ENCODE assay signal across 18 mouse cellular contexts in genomic region chr19:47531309-47531708, GRCm38 (mm10). TPM values are rescaled to one million over a fixed set of nuclear protein-coding genes. Genes with fewer than 3 reads are reported as not detected.
A peak's percentile ranks its signal among the peaks of the same experiment; 100 is the strongest.
DNase-seq lines count a peak whose midpoint lies in the region; ATAC-seq and TF ChIP-seq lines count a peak whose summit lies in the region.
"Had no signal": no experiment of that assay in that cellular context is flagged by ENCODE, and none has a peak within 500 bp of the region (broad histone marks: within the 10 kb centered on the region; RNA-seq: fewer than 3 reads in every experiment).

No protein-coding gene starts in this region.

- no peak overlapping the region for H3K9ac ChIP-seq in liver, embryonic 12.5 days
- H3K9ac ChIP-seq: heart, embryonic 15.5 days; midbrain, embryonic 12.5 days; neural tube, embryonic 15.5 days had no signal

- no peak for TF ChIP-seq CTCF in lung, adult 2 months (IDR thresholded peaks at IDR 0.05; ENCODE audit: insufficient read depth, low read length)

- WGBS in lung, adult 2 months = 74% methylated on average over 5 of the region's 5 CpGs
- WGBS in liver, embryonic 12.5 days (ENCODE audit: insufficient replicate concordance) = 30% methylated on average over 5 of the region's 5 CpGs

- no peaks in the 10 kb centered on the region for H3K9me3 ChIP-seq in liver, embryonic 12.5 days (replicated peaks)
- H3K9me3 ChIP-seq: heart, embryonic 15.5 days; neural tube, embryonic 15.5 days had no signal

- peak; percentile 28 for DNase-seq in lung, postnatal 25 days (ENCODE audit: low spot score)
- DNase-seq in lung, adult 2 months = no peak
- DNase-seq in T-cell, adult 2 months (ENCODE audit: low spot score) = peak; percentile 36
- peak; percentile 51 for DNase-seq in naive thymus-derived CD4-positive, alpha-beta T cell, adult 2 months (ENCODE audit: low read depth)
- no peak for DNase-seq in urinary bladder, adult 18-20 months (ENCODE audit: low spot score in 2 of 2)
- no peak for DNase-seq in frontal cortex, postnatal 25 days (ENCODE audit: low spot score in 2 of 2)
- DNase-seq: adrenal gland, adult 2 months; cerebellum, adult 11-12 months; kidney, adult 9 months; right cerebral cortex, postnatal 14 days had no signal

- no peak for TF ChIP-seq POLR2A in lung, adult 2 months (IDR thresholded peaks at IDR 0.05; ENCODE audit: borderline replicate concordance, extremely low read depth, low read depth, low read length)

- ATAC-seq in liver, embryonic 12.5 days = peak; percentile 89
- ATAC-seq in frontal cortex, adult (ENCODE audit: low TSS enrichment) = no peak
- ATAC-seq: hindbrain, embryonic 16.5 days; Patski had no signal

- peak overlapping the region; percentile 66 for H3K27ac ChIP-seq in liver, embryonic 12.5 days
- H3K27ac ChIP-seq: forebrain, embryonic 10.5 days; heart, embryonic 15.5 days; midbrain, embryonic 12.5 days; neural tube, embryonic 15.5 days had no signal

- H3K4me3 ChIP-seq in lung, adult 2 months (replicated peaks; ENCODE audit: extremely low read depth, low read depth, low read length) = no peak overlapping the region
- no peak overlapping the region for H3K4me3 ChIP-seq in liver, embryonic 12.5 days
- H3K4me3 ChIP-seq: forebrain, embryonic 10.5 days; heart, embryonic 15.5 days; midbrain, embryonic 12.5 days; neural tube, embryonic 15.5 days had no signal

- H3K27me3 ChIP-seq in liver, embryonic 12.5 days (replicated peaks) = no peaks in the 10 kb centered on the region
- H3K27me3 ChIP-seq: heart, embryonic 15.5 days; midbrain, embryonic 12.5 days; neural tube, embryonic 15.5 days; Patski had no signal

- H3K4me2 ChIP-seq in liver, embryonic 12.5 days = peak overlapping the region; percentile 6; the same call in 1 of the 2 replicates
- H3K4me2 ChIP-seq: heart, embryonic 15.5 days; midbrain, embryonic 12.5 days; neural tube, embryonic 15.5 days had no signal

- H3K36me3 ChIP-seq in liver, embryonic 12.5 days = peaks cover 19% of the 10 kb centered on the region
- H3K36me3 ChIP-seq: neural tube, embryonic 15.5 days had no signal

- no peaks in the 10 kb centered on the region for H3K4me1 ChIP-seq in lung, adult 2 months (ENCODE audit: control insufficient read depth, insufficient read depth, low read length)
- H3K4me1 ChIP-seq in liver, embryonic 12.5 days = peaks cover 40% of the 10 kb centered on the region

RNA-seq across cellular contexts. Expression of gene Stn1, which starts 6.0 kb away (rescaled TPM):
- polyA plus RNA-seq in lung, adult 2 months (2012; rRNA removed) = 19.2 and 21.1 TPM in 2 replicates
- 17.4 TPM in 2 replicates for polyA plus RNA-seq in liver, embryonic 12.5 days (2016; fragmentation: Nextera tagmentation; extraction: Ambion mirVana)

RNA-seq across cellular contexts. Expression of gene Slk, which starts 48.2 kb away (rescaled TPM):
- polyA plus RNA-seq in lung, adult 2 months (2012; rRNA removed) = 11.0 and 18.3 TPM in 2 replicates
- 9.3 and 10.8 TPM in 2 replicates for polyA plus RNA-seq in liver, embryonic 12.5 days (2016; fragmentation: Nextera tagmentation; extraction: Ambion mirVana)

Comparison
In these comparisons a context has a peak if more than half of its experiments do, and no peak if none do; other contexts are left out.
1. DNase-seq: peak in lung, postnatal 25 days (single experiment), T-cell, adult 2 months (single experiment) and naive thymus-derived CD4-positive, alpha-beta T cell, adult 2 months (single experiment); none in lung, adult 2 months (single experiment), urinary bladder, adult 18-20 months (0 of 2) and frontal cortex, postnatal 25 days (0 of 2).